Mouse (Mus musculus): ENCODE data around the gene B4galt3.

DNA sequence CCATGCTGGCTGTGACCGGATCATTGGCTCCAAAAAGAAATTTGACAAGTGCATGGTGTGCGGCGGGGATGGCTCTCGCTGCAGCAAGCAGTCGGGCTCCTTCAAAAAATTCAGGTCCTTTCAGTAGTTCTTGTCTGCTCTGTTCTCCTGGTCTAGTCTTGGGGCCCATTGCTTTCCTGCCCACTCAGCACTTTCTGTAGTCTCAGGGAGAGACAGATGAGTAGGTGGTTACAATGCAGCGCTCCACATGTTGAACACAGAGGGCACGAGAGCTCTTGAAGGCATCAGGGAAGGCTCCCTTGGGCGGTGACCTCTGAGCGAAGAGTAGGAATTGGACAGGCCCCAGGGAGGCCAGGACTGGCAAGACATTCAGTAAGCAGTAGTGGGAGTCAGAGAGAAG, 12.3 kb upstream of the B4galt3 start:
- TF ChIP-seq CTCF (IDR thresholded peaks at IDR 0.05; ENCODE audit: low read depth, low read length) (no peak), TAL1 (conservative IDR thresholded peaks at IDR 0.05; ENCODE audit: low read depth, low read length) (no peak), GATA1 (IDR thresholded peaks at IDR 0.05; ENCODE audit: borderline replicate concordance, low read length) (no peak), POLR2AphosphoS5 (IDR thresholded peaks at IDR 0.05; ENCODE audit: insufficient replicate concordance, low read depth, low read length) (no peak)

Data from G1E (cell line).